Mouse (Mus musculus): ENCODE data around the gene Lrtm2. TPM values are rescaled to one million over a fixed set of nuclear protein-coding genes. Genes with fewer than 3 reads are reported as not detected.

The Lrtm2 gene
- polyA plus RNA-seq, 1 experiment from 2014 or later = 0.16 TPM

- H3K9me3 ChIP-seq (ENCODE audit: control insufficient read depth, low read length) = no peaks in the 10 kb centered on the region
- peaks cover 11% of the 10 kb centered on the region for H3K4me1 ChIP-seq (replicated peaks; ENCODE audit: control insufficient read depth, insufficient read depth, low read length)
- H3K27me3 ChIP-seq (ENCODE audit: control insufficient read depth, insufficient read depth, low read length) = peaks cover 30% of the 10 kb centered on the region
- 11% methylated on average over 6 of the region's 6 CpGs for WGBS
- no peak overlapping the region for H3K27ac ChIP-seq (ENCODE audit: low read depth, low read length)
- peak overlapping the region; percentile 32 for H3K4me3 ChIP-seq (ENCODE audit: low read depth, low read length)
- H3K36me3 ChIP-seq (ENCODE audit: control insufficient read depth, insufficient read depth, low read length) = no peaks in the 10 kb centered on the region
- ATAC-seq (replicated peaks; ENCODE audit: low FRiP score) = peak; percentile 11; the same call in 1 of the 2 replicates
- no peak for DNase-seq (ENCODE audit: low spot score)
- H3K4me2 ChIP-seq (ENCODE audit: low read depth, low read length, severe bottlenecking) = peak overlapping the region; percentile 55
- no peak overlapping the region for H3K9ac ChIP-seq (ENCODE audit: low read length)
Measured at GRCm38 (mm10) chr6:119329936-119330335, 630 bp downstream of the Lrtm2 start.

GRCm38 (mm10) chr6:119329215-119329714 is 1.3 kb downstream of the Lrtm2 start:
- H3K27me3 ChIP-seq (ENCODE audit: control insufficient read depth, insufficient read depth, low read length) = peaks cover 30% of the 10 kb centered on the region
- no peak for DNase-seq (ENCODE audit: low spot score)

GRCm38 (mm10) chr6:119328521-119329115 is 1.9 kb downstream of the Lrtm2 start:
- no peak overlapping the region for H3K9ac ChIP-seq (ENCODE audit: low read length)
- ATAC-seq (replicated peaks; ENCODE audit: low FRiP score) (peak; percentile 3; the same call in 1 of the 2 replicates), DNase-seq (ENCODE audit: low spot score) (no peak)
- H3K4me2 ChIP-seq (ENCODE audit: low read depth, low read length, severe bottlenecking) = no peak overlapping the region
- H3K27me3 ChIP-seq (ENCODE audit: control insufficient read depth, insufficient read depth, low read length) = peaks cover 30% of the 10 kb centered on the region
- H3K36me3 ChIP-seq (ENCODE audit: control insufficient read depth, insufficient read depth, low read length) = no peaks in the 10 kb centered on the region
- no peak overlapping the region for H3K4me3 ChIP-seq (ENCODE audit: low read depth, low read length)
- no peaks in the 10 kb centered on the region for H3K9me3 ChIP-seq (ENCODE audit: control insufficient read depth, low read length)
- peaks cover 11% of the 10 kb centered on the region for H3K4me1 ChIP-seq (replicated peaks; ENCODE audit: control insufficient read depth, insufficient read depth, low read length)
- H3K27ac ChIP-seq (ENCODE audit: low read depth, low read length) = no peak overlapping the region
- WGBS = 15% methylated on average over 11 of the region's 11 CpGs

More at GRCm38 (mm10) chr6:119329215-119329714, 1.3 kb downstream of the Lrtm2 start:
- Histone ChIP-seq H3K36me3 (ENCODE audit: control insufficient read depth, insufficient read depth, low read length) (no peaks in the 10 kb centered on the region), H3K4me3 (ENCODE audit: low read depth, low read length) (no peak overlapping the region), H3K9me3 (ENCODE audit: control insufficient read depth, low read length) (no peaks in the 10 kb centered on the region), H3K27ac (ENCODE audit: low read depth, low read length) (no peak overlapping the region), H3K4me1 (replicated peaks; ENCODE audit: control insufficient read depth, insufficient read depth, low read length) (peaks cover 11% of the 10 kb centered on the region), H3K4me2 (ENCODE audit: low read depth, low read length, severe bottlenecking) (0 out of 2 replicates have a peak overlapping the region, but pooled peaks have one; percentile 5), H3K9ac (ENCODE audit: low read length) (no peak overlapping the region)
- WGBS = 1% methylated on average over 8 of the region's 8 CpGs
- peak; percentile 37; the same call in 1 of the 2 replicates for ATAC-seq (replicated peaks; ENCODE audit: low FRiP score)

- Histone ChIP-seq H3K36me3 (ENCODE audit: control insufficient read depth, insufficient read depth, low read length) (no peaks in the 10 kb centered on the region), H3K9ac (ENCODE audit: low read length) (no peak overlapping the region), H3K4me1 (replicated peaks; ENCODE audit: control insufficient read depth, insufficient read depth, low read length) (peaks cover 11% of the 10 kb centered on the region), H3K27me3 (ENCODE audit: control insufficient read depth, insufficient read depth, low read length) (peaks cover 27% of the 10 kb centered on the region), H3K4me2 (ENCODE audit: low read depth, low read length, severe bottlenecking) (no peak overlapping the region), H3K27ac (ENCODE audit: low read depth, low read length) (no peak overlapping the region), H3K4me3 (ENCODE audit: low read depth, low read length) (no peak overlapping the region), H3K9me3 (ENCODE audit: control insufficient read depth, low read length) (no peaks in the 10 kb centered on the region)
- WGBS = 40% methylated on average over 7 of the region's 7 CpGs
- ATAC-seq (replicated peaks; ENCODE audit: low FRiP score) = no peak
- DNase-seq (ENCODE audit: low spot score) = no peak
Measured at GRCm38 (mm10) chr6:119326541-119326940, 4.0 kb downstream of the Lrtm2 start.

- Histone ChIP-seq H3K27me3 (ENCODE audit: control insufficient read depth, insufficient read depth, low read length) (peaks cover 24% of the 10 kb centered on the region), H3K9me3 (ENCODE audit: control insufficient read depth, low read length) (no peaks in the 10 kb centered on the region), H3K4me3 (ENCODE audit: low read depth, low read length) (no peak overlapping the region), H3K4me2 (ENCODE audit: low read depth, low read length, severe bottlenecking) (no peak overlapping the region), H3K27ac (ENCODE audit: low read depth, low read length) (no peak overlapping the region), H3K36me3 (ENCODE audit: control insufficient read depth, insufficient read depth, low read length) (no peaks in the 10 kb centered on the region), H3K9ac (ENCODE audit: low read length) (no peak overlapping the region), H3K4me1 (replicated peaks; ENCODE audit: control insufficient read depth, insufficient read depth, low read length) (peaks cover 11% of the 10 kb centered on the region)
- 86% methylated on average over 6 of the region's 6 CpGs for WGBS
- no peak for ATAC-seq (replicated peaks; ENCODE audit: low FRiP score)
- DNase-seq (ENCODE audit: low spot score) = no peak
Measured at GRCm38 (mm10) chr6:119325978-119326377, 4.6 kb downstream of the Lrtm2 start.

GRCm38 (mm10) chr6:119324776-119325175 is 5.8 kb downstream of the Lrtm2 start:
- DNase-seq (ENCODE audit: low spot score) (no peak), ATAC-seq (replicated peaks; ENCODE audit: low FRiP score) (no peak)
- Histone ChIP-seq H3K4me1 (replicated peaks; ENCODE audit: control insufficient read depth, insufficient read depth, low read length) (peaks cover 8% of the 10 kb centered on the region), H3K27ac (ENCODE audit: low read depth, low read length) (no peak overlapping the region), H3K36me3 (ENCODE audit: control insufficient read depth, insufficient read depth, low read length) (no peaks in the 10 kb centered on the region), H3K4me3 (ENCODE audit: low read depth, low read length) (no peak overlapping the region), H3K4me2 (ENCODE audit: low read depth, low read length, severe bottlenecking) (no peak overlapping the region), H3K9me3 (ENCODE audit: control insufficient read depth, low read length) (no peaks in the 10 kb centered on the region), H3K27me3 (ENCODE audit: control insufficient read depth, insufficient read depth, low read length) (peaks cover 13% of the 10 kb centered on the region), H3K9ac (ENCODE audit: low read length) (no peak overlapping the region)
- 47% methylated on average over 10 of the region's 10 CpGs for WGBS

- ATAC-seq (replicated peaks; ENCODE audit: low FRiP score) (no peak), DNase-seq (ENCODE audit: low spot score) (no peak)
- peaks cover 2% of the 10 kb centered on the region for H3K4me1 ChIP-seq (replicated peaks; ENCODE audit: control insufficient read depth, insufficient read depth, low read length)
- 87% methylated on average over 7 of the region's 7 CpGs for WGBS
- no peak overlapping the region for H3K4me3 ChIP-seq (ENCODE audit: low read depth, low read length)
- no peak overlapping the region for H3K27ac ChIP-seq (ENCODE audit: low read depth, low read length)
- H3K9ac ChIP-seq (ENCODE audit: low read length) = no peak overlapping the region
- no peak overlapping the region for H3K4me2 ChIP-seq (ENCODE audit: low read depth, low read length, severe bottlenecking)
- no peaks in the 10 kb centered on the region for H3K27me3 ChIP-seq (ENCODE audit: control insufficient read depth, insufficient read depth, low read length)
- no peaks in the 10 kb centered on the region for H3K36me3 ChIP-seq (ENCODE audit: control insufficient read depth, insufficient read depth, low read length)
- no peaks in the 10 kb centered on the region for H3K9me3 ChIP-seq (ENCODE audit: control insufficient read depth, low read length)
Measured at GRCm38 (mm10) chr6:119321752-119322151, 8.8 kb downstream of the Lrtm2 start.

- H3K4me2 ChIP-seq (ENCODE audit: low read depth, low read length, severe bottlenecking) = no peak overlapping the region
- no peak overlapping the region for H3K9ac ChIP-seq (ENCODE audit: low read length)
- DNase-seq (ENCODE audit: low spot score) = no peak
- no peak overlapping the region for H3K4me3 ChIP-seq (ENCODE audit: low read depth, low read length)
- no peaks in the 10 kb centered on the region for H3K27me3 ChIP-seq (ENCODE audit: control insufficient read depth, insufficient read depth, low read length)
- no peaks in the 10 kb centered on the region for H3K36me3 ChIP-seq (ENCODE audit: control insufficient read depth, insufficient read depth, low read length)
- WGBS = 44% methylated on average over 16 of the region's 16 CpGs
- no peak for ATAC-seq (replicated peaks; ENCODE audit: low FRiP score)
- H3K4me1 ChIP-seq (replicated peaks; ENCODE audit: control insufficient read depth, insufficient read depth, low read length) = peaks cover 2% of the 10 kb centered on the region
- no peak overlapping the region for H3K27ac ChIP-seq (ENCODE audit: low read depth, low read length)
- H3K9me3 ChIP-seq (ENCODE audit: control insufficient read depth, low read length) = no peaks in the 10 kb centered on the region
Measured at GRCm38 (mm10) chr6:119320481-119320880, 10.1 kb downstream of the Lrtm2 start.

- no peak overlapping the region for H3K4me2 ChIP-seq (ENCODE audit: low read depth, low read length, severe bottlenecking)
- no peaks in the 10 kb centered on the region for H3K9me3 ChIP-seq (ENCODE audit: control insufficient read depth, low read length)
- ATAC-seq (replicated peaks; ENCODE audit: low FRiP score) (no peak; the same call in 1 of the 2 replicates), DNase-seq (ENCODE audit: low spot score) (peak; percentile 69)
- H3K9ac ChIP-seq (ENCODE audit: low read length) = no peak overlapping the region
- 80% methylated on average over 2 of the region's 2 CpGs for WGBS
- no peaks in the 10 kb centered on the region for H3K36me3 ChIP-seq (ENCODE audit: control insufficient read depth, insufficient read depth, low read length)
- no peaks in the 10 kb centered on the region for H3K27me3 ChIP-seq (ENCODE audit: control insufficient read depth, insufficient read depth, low read length)
- no peak overlapping the region for H3K4me3 ChIP-seq (ENCODE audit: low read depth, low read length)
- peak overlapping the region; percentile 39; the same call in 1 of the 2 replicates for H3K27ac ChIP-seq (ENCODE audit: low read depth, low read length)
- peaks cover 2% of the 10 kb centered on the region for H3K4me1 ChIP-seq (replicated peaks; ENCODE audit: control insufficient read depth, insufficient read depth, low read length)
Measured at GRCm38 (mm10) chr6:119319358-119319757, 11.2 kb downstream of the Lrtm2 start.

Data from forebrain, embryonic 11.5 days (tissue).